Mouse (Mus musculus): ENCODE results near the gene Dynlrb2.

DNA sequence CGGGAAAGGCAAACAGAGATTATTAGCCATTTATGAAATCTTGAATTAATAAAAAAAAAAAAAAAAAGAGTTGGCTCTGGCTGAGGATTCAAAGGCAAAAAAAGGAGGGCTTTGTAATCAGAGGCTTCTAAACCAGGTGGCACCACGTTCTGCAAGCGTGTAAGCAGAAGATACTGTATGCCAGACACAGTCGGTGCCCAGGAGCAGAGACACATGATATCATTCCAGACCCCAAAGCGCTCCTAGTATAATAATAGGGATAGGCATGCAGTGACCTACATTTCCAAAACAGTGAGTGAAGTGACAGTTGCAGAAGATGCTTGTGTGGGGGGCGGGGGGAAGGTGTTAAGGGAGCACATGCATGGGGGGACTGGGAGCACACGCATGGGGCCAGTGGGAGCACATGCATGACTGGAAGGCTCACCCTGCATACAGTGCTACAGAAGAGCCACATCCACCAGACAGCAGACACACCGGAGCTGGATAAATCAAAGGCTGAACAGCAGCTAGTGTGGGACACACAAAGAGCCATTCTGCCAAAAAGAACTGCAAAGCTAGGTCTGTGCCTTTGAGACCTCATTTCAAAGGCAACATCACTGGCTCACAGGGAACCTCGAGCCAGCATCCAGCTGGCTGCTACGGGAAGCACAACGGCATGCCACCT, 17.5 kb downstream of the Dynlrb2 start:
- TF ChIP-seq CTCF (IDR thresholded peaks at IDR 0.05; ENCODE audit: borderline replicate concordance, extremely low read depth, insufficient read depth, insufficient read length) (no peak), POLR2A (IDR thresholded peaks at IDR 0.05; ENCODE audit: borderline replicate concordance, extremely low read depth, insufficient read depth, insufficient read length, poor library complexity, severe bottlenecking) (no peak)
